Mouse (Mus musculus) hindbrain, embryonic 11.5 days (tissue): ENCODE measurements around the gene Spata7. TPM values are rescaled to one million over a fixed set of nuclear protein-coding genes. Genes with fewer than 3 reads are reported as not detected.

ENCODE experiments used
- ATAC-seq: fragments of 200-750 bp; cut with Nextera tagmentation; 2 replicates; pipeline ENCODE4 v1.8.0; 2017; ENCODE audit warnings: mild to moderate bottlenecking, moderate TSS enrichment, moderate library complexity; ENCODE audit not compliant: low FRiP score
- DNase-seq: peaks from one replicate; pipeline ENCODE4 v3.0.0-alpha.2; 2015; ENCODE audit warnings: low spot score
- H3K27ac ChIP-seq: fragments of 300-500 bp; sonication (generic); 2 replicates; pipeline ENCODE4 v1.5.1; 2014; ENCODE audit warnings: mild to moderate bottlenecking, low read depth, low read length
- H3K27me3 ChIP-seq: fragments of 300-500 bp; sonication (generic); 2 replicates; pipeline ENCODE4 v1.6.1; 2014; ENCODE audit warnings: mild to moderate bottlenecking, low read length, moderate library complexity, mixed read lengths; ENCODE audit not compliant: control insufficient read depth, insufficient read depth
- H3K36me3 ChIP-seq: fragments of 300-500 bp; sonication (generic); 2 replicates; pipeline ENCODE4 v1.6.1; 2014; ENCODE audit warnings: mild to moderate bottlenecking, low read length, moderate library complexity, mixed read lengths; ENCODE audit not compliant: control insufficient read depth, insufficient read depth
- H3K4me1 ChIP-seq: fragments of 300-500 bp; sonication (generic); replicated peaks from 2 replicates; pipeline ENCODE4 v1.6.1; 2014; ENCODE audit warnings: low read length, mixed read lengths; ENCODE audit not compliant: control insufficient read depth, insufficient read depth
- H3K4me2 ChIP-seq: fragments of 300-500 bp; sonication (generic); replicated peaks from 2 replicates; pipeline ENCODE4 v1.6.1; 2014; ENCODE audit warnings: mild to moderate bottlenecking, low read depth, low read length
- H3K4me3 ChIP-seq: fragments of 300-500 bp; sonication (generic); 2 replicates; pipeline ENCODE4 v1.5.1; 2014; ENCODE audit warnings: low read depth, low read length
- H3K9ac ChIP-seq: fragments of 300-500 bp; sonication (generic); 2 replicates; pipeline ENCODE4 v1.6.1; 2014; ENCODE audit warnings: low read depth, low read length
- H3K9me3 ChIP-seq: fragments of 300-500 bp; sonication (generic); 2 replicates; pipeline ENCODE4 v1.6.1; 2016; ENCODE audit warnings: low read length; ENCODE audit not compliant: control insufficient read depth
- WGBS: fragments of 180-500 bp; shearing (Covaris S2); extraction: QIAGEN DNeasy Blood & Tissue Kit; methylation state at CpG from one replicate; pipeline ENCODE4 v1.1.7; 2014; 5-methylcytosine and 5-hydroxymethylcytosine counted together
- polyA plus RNA-seq: library from polyadenylated mRNA; unstranded; fragments of >200 nt; fragmentation: Nextera tagmentation; extraction: Ambion mirVana; gene quantifications from 2 replicates; pipeline ENCODE4 v1.2.1, GENCODE M21; 2014

Gene Spata7
- polyA plus RNA-seq, 1 experiment from 2014 or later = 27.8 TPM

DNA sequence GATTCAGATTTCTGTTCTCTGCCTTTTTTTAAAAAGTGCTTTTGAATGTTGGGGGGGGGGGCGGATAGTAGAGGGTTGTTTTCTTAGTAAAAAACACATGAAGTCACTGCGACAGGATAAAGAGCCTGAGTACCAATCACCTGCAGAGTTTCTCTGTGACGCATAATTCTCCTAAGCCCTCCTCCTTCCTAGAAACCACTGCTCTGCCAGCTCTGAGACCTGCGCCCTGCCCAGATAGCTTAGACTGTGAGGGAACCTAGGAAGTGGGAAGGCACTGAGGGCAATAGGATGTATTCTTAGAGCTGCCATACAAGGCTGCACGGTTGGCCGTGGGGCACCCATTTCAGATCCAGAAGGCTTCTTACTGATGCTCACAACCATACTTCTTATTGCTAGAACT, 84.9 kb downstream of the Spata7 start:
- no peak overlapping the region for H3K9ac ChIP-seq
- ATAC-seq = no peak
- no peak overlapping the region for H3K4me3 ChIP-seq
- H3K9me3 ChIP-seq = no peaks in the 10 kb centered on the region
- no peaks in the 10 kb centered on the region for H3K27me3 ChIP-seq
- no peaks in the 10 kb centered on the region for H3K4me1 ChIP-seq
- 67% methylated on average over 6 of the region's 6 CpGs for WGBS
- H3K27ac ChIP-seq = no peak overlapping the region
- no peak overlapping the region for H3K4me2 ChIP-seq
- no peaks in the 10 kb centered on the region for H3K36me3 ChIP-seq
- no peak for DNase-seq

DNA sequence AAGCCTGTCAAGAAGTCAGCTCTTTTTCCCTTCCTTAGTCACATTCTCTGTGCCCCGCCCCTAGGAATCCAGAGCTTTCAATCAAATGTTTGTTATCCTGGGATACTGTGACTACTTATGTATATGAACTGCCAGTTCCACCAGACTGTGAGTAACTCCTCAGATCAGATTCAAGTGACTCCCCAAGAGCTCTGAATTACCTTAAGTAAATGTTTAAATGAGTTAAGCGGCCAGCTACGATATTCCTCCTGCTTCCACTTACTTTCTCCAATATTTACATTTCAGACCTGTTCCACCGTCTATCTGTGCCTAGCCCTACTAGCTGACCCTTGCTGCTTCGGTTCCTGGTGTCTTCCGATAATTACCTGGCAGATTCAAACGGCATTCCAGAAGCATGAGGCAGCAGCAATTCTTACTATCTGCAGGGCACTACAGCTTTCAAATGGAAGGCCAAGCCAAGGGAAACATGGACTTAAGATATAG, 85.7 kb downstream of the Spata7 start:
- Histone ChIP-seq H3K9me3 (no peaks in the 10 kb centered on the region), H3K36me3 (no peaks in the 10 kb centered on the region), H3K27ac (no peak overlapping the region), H3K4me1 (no peaks in the 10 kb centered on the region), H3K9ac (no peak overlapping the region), H3K4me2 (no peak overlapping the region), H3K4me3 (no peak overlapping the region), H3K27me3 (no peaks in the 10 kb centered on the region)
- ATAC-seq (no peak), DNase-seq (peak; percentile 14)
- WGBS = 63% methylated on average over 7 of the region's 7 CpGs

DNA sequence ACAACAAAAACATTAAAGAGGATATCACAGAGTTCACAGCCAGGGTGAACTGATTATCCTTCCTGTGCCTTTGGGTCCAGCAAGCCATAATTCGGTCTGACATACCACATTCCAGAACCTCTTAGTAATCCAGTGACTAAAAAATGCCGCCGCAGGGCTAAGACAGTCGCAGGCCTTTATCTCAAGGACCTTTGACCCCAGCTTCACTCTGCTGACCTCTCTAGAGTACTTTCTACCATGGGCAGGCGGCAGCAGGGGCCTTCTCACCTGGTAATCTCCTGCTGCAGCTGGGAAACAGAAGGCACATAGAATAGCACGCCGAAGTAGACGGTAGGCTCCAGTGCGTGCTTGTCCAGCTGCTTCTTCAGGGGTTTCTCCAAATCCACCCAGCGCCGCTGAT, 86.8 kb downstream of the Spata7 start:
- no peak for DNase-seq
- no peak overlapping the region for H3K27ac ChIP-seq

DNA sequence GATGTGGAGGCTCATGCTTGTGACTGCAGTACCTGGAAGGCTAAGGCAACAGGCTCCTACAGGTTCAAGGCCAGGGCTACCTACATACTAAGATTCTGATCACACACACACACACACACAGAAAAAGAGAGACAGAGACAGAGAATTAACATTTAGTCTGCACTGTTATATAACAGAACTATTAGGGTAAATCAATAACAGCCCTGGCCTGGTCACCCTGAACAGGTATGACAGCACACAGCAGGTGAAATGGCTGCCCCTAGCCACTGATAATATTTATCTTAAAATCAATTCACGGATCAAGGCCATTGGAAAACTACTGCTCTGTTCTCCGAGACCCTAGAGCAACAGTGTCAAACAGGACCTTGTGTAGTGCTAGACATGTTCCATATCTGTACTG, 88.2 kb downstream of the Spata7 start:
- Histone ChIP-seq H3K27me3 (no peaks in the 10 kb centered on the region), H3K9me3 (no peaks in the 10 kb centered on the region), H3K4me2 (no peak overlapping the region), H3K4me1 (no peaks in the 10 kb centered on the region), H3K36me3 (no peaks in the 10 kb centered on the region), H3K4me3 (no peak overlapping the region), H3K27ac (no peak overlapping the region), H3K9ac (no peak overlapping the region)
- WGBS = 92% methylated on average over 2 of the region's 2 CpGs
- DNase-seq = no peak
- no peak for ATAC-seq

More for the DNA sequence above, 86.8 kb downstream of the Spata7 start:
- no peak for ATAC-seq
- Histone ChIP-seq H3K9ac (no peak overlapping the region), H3K27me3 (no peaks in the 10 kb centered on the region), H3K4me3 (no peak overlapping the region), H3K9me3 (no peaks in the 10 kb centered on the region), H3K4me1 (no peaks in the 10 kb centered on the region), H3K36me3 (no peaks in the 10 kb centered on the region), H3K4me2 (no peak overlapping the region)
- WGBS = 24% methylated on average over 11 of the region's 11 CpGs

Other genes starting within 250 kb of the Spata7 start
- 36.5 and 40.3 TPM in 2 replicates for gene Kcnk10, start 49.8 kb upstream of the Spata7 start, polyA plus RNA-seq
- gene Ptpn21, start 109.2 kb downstream of the Spata7 start, polyA plus RNA-seq = 6.0 and 6.4 TPM in 2 replicates
- 165 and 169 TPM in 2 replicates for gene Zc3h14, start 118.8 kb downstream of the Spata7 start, polyA plus RNA-seq